ENCODE assay signal across 25 mouse cellular contexts in genomic region chr13:63717249-63717648, GRCm38 (mm10).
DNase-seq lines count a peak whose midpoint lies in the region; ATAC-seq and TF ChIP-seq lines count a peak whose summit lies in the region.
"Had no signal": no experiment of that assay in that cellular context is flagged by ENCODE, and none has a peak within 500 bp of the region (broad histone marks: within the 10 kb centered on the region; RNA-seq: fewer than 3 reads in every experiment).

No protein-coding gene starts in this region.

- no peaks in the 10 kb centered on the region for H3K36me3 ChIP-seq in lung, embryonic 15.5 days
- H3K36me3 ChIP-seq: embryonic facial prominence, embryonic 12.5 days; embryonic facial prominence, embryonic 15.5 days; forebrain, embryonic 12.5 days; forebrain, embryonic 15.5 days; hindbrain, embryonic 12.5 days; hindbrain, embryonic 15.5 days had no signal

- no peak overlapping the region for H3K9ac ChIP-seq in lung, embryonic 15.5 days
- H3K9ac ChIP-seq: embryonic facial prominence, embryonic 12.5 days; embryonic facial prominence, embryonic 15.5 days; forebrain, embryonic 12.5 days; forebrain, embryonic 15.5 days; hindbrain, embryonic 12.5 days; hindbrain, embryonic 15.5 days had no signal

- H3K27ac ChIP-seq in lung, embryonic 15.5 days: peak overlapping the region; percentile 87
- H3K27ac ChIP-seq in embryonic fibroblast, embryonic 13.5 days (ENCODE audit: insufficient read depth, low read length): peak overlapping the region; percentile 5; the same call in 1 of the 2 replicates
- H3K27ac ChIP-seq: embryonic facial prominence, embryonic 12.5 days; forebrain, embryonic 12.5 days; forebrain, embryonic 15.5 days; gastrocnemius, adult 2 months; hindbrain, embryonic 12.5 days; hindbrain, embryonic 15.5 days had no signal

- no peak for TF ChIP-seq CTCF in embryonic fibroblast, embryonic 13.5 days (IDR thresholded peaks at IDR 0.05; ENCODE audit: borderline replicate concordance, insufficient read depth, low read length)

- WGBS in lung, embryonic 15.5 days: 37% methylated on average over 3 of the region's 3 CpGs

- no peaks in the 10 kb centered on the region for H3K27me3 ChIP-seq in lung, embryonic 15.5 days
- H3K27me3 ChIP-seq: embryonic facial prominence, embryonic 12.5 days; embryonic facial prominence, embryonic 15.5 days; forebrain, embryonic 15.5 days; hindbrain, embryonic 12.5 days; hindbrain, embryonic 15.5 days had no signal

- TF ChIP-seq POLR2A in embryonic fibroblast, embryonic 13.5 days (IDR thresholded peaks at IDR 0.05; ENCODE audit: low read depth, low read length): no peak

- no peak for DNase-seq in lung, postnatal 14 days
- peak; percentile 33 for DNase-seq in lung, postnatal 10 days
- peak; percentile 56 for DNase-seq in telencephalon, adult 2 months (ENCODE audit: low read depth, low spot score)
- DNase-seq in urinary bladder, postnatal 36 days (ENCODE audit: low spot score in 2 of 2): no peak
- DNase-seq in liver: no peak
- DNase-seq in spleen, adult 18-20 months: no peak
- DNase-seq: adrenal gland, adult 8-10 months; adrenal gland, postnatal 25 days; cerebellum, adult 18-20 months; cerebellum, adult 9-10 months; cerebellum, postnatal 25 days; gastrocnemius, adult 2 months; gastrocnemius, postnatal 14 days; heart, adult 11 months had no signal

- H3K4me2 ChIP-seq in lung, embryonic 15.5 days: peak overlapping the region; percentile 16; the same call in 1 of the 2 replicates
- H3K4me2 ChIP-seq: embryonic facial prominence, embryonic 12.5 days; embryonic facial prominence, embryonic 15.5 days; forebrain, embryonic 12.5 days; forebrain, embryonic 15.5 days; heart, embryonic 11.5 days; hindbrain, embryonic 12.5 days; hindbrain, embryonic 15.5 days had no signal

- H3K4me1 ChIP-seq in lung, embryonic 15.5 days: peaks cover 56% of the 10 kb centered on the region
- peaks cover 14% of the 10 kb centered on the region for H3K4me1 ChIP-seq in embryonic fibroblast, embryonic 13.5 days (ENCODE audit: control insufficient read depth, insufficient read depth, low read length)

- no peak for ATAC-seq in lung, embryonic 15.5 days (ENCODE audit: borderline replicate concordance, extremely low read depth, low FRiP score, low TSS enrichment)
- ATAC-seq: CD4-positive, CD25-positive, alpha-beta regulatory T cell, adult 4 months; forebrain, embryonic 15.5 days had no signal

- no peaks in the 10 kb centered on the region for H3K9me3 ChIP-seq in lung, embryonic 15.5 days
- H3K9me3 ChIP-seq: embryonic facial prominence, embryonic 12.5 days; forebrain, embryonic 15.5 days; hindbrain, embryonic 15.5 days had no signal

- no peak overlapping the region for H3K4me3 ChIP-seq in lung, embryonic 15.5 days
- no peak overlapping the region for H3K4me3 ChIP-seq in embryonic fibroblast, embryonic 13.5 days (ENCODE audit: insufficient read depth, low read length)
- H3K4me3 ChIP-seq: embryonic facial prominence, embryonic 12.5 days; embryonic facial prominence, embryonic 15.5 days; erythroblast, embryonic 14.5 days; forebrain, embryonic 12.5 days; forebrain, embryonic 15.5 days; gastrocnemius, adult 2 months; hindbrain, embryonic 12.5 days; hindbrain, embryonic 15.5 days had no signal

Comparison
In these comparisons a context has a peak if more than half of its experiments do, and no peak if none do; other contexts are left out.
1. DNase-seq: peak in lung, postnatal 10 days (single experiment) and telencephalon, adult 2 months (single experiment); none in lung, postnatal 14 days (single experiment), urinary bladder, postnatal 36 days (0 of 2), liver (single experiment) and spleen, adult 18-20 months (0 of 2).